Mouse (Mus musculus) C2C12 (cell line): ENCODE measurements around the gene Ttc39b.

Experiments used
- CEBPB ChIP-seq: IDR thresholded peaks from one replicate; pipeline ENCODE4 v1.6.1; 2011; ENCODE audit warnings: low read depth, mild to moderate bottlenecking, control low read depth, moderate library complexity
- CTCF ChIP-seq: IDR thresholded peaks from one replicate; pipeline ENCODE4 v1.5.1; 2011; ENCODE audit not compliant: control insufficient read depth, insufficient read depth, insufficient read length
- USF1 ChIP-seq: IDR thresholded peaks from one replicate; pipeline ENCODE4 v1.6.1; 2011; ENCODE audit warnings: low read depth, mild to moderate bottlenecking, control low read depth, moderate library complexity

- TF ChIP-seq CTCF (no peak), CEBPB (no peak), USF1 (no peak)
Measured at GRCm38 (mm10) chr4:83314261-83314793, 9.7 kb downstream of the Ttc39b start.
